Mouse (Mus musculus) kidney, postnatal 4 days (tissue): ENCODE measurements around the gene Btnl6.
A peak's percentile ranks its signal among the peaks of the same experiment; 100 is the strongest.
"Not testable (repeated sequence)": the region's sequence is repeated elsewhere in the genome, so short reads cannot be mapped to it uniquely, and the experiment has no call there.

Experiments used
- DNase-seq, 2 experiments: peaks; one replicate each; pipeline ENCODE4 v3.0.0; 2021; ENCODE audit warnings: mixed read lengths in 2 of 2

Gene Btnl6

GRCm38 (mm10) chr17:34517252-34517651 is at the start of gene Btnl6:
Gene Btnl6 (minus strand): TSS chr17:34517352.
- DNase-seq, result no peak

DNA sequence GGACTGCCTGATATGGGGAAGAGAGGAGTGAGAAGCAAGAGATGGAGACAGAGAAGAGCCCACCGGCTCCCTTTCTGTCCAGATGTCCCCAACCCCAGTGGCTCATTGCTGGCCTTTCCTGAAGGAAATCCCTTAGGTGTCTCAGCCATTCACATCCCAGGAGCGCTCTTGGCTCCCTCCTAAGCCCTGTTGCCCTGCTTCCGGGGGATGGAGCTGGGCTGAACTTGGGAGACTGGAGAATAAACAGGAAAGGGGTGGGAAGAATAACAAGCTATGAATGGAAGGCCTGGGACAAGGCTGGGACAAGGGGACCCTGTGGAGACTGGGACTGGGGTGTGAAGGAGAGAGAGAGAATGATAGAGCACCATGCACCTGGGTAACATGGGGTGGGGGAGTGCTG is 47.6 kb upstream of the Btnl6 start:
- peak; percentile 50 to 71 for DNase-seq

- DNase-seq, result peak; percentile 57 to 73
Observed at GRCm38 (mm10) chr17:34564003-34564421, 46.9 kb upstream of the Btnl6 start, which contains the start of gene Notch4. Gene Notch4 (plus strand): TSS chr17:34564268.

DNA sequence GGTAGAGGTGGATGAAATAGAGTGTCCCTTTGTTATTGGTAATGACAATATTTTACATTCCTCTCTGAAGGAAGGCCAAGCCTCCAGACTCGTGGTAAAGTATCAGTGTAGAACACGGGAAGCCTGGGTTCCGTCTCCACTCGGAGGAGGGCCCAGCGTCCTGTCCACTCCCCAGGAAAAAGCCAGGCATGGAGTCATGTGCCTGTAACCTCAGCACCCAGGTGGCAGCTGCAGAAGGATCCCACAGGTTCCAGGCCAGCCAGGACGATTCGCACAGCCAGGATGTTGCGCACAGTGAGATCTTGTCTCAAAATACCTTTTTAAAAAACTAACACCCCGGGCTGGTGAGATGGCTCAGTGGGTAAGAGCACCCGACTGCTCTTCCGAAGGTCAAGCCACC is 46.2 kb upstream of the Btnl6 start:
- no peak for DNase-seq

GRCm38 (mm10) chr17:34562595-34562994 is 45.4 kb upstream of the Btnl6 start:
- no peak for DNase-seq

DNA sequence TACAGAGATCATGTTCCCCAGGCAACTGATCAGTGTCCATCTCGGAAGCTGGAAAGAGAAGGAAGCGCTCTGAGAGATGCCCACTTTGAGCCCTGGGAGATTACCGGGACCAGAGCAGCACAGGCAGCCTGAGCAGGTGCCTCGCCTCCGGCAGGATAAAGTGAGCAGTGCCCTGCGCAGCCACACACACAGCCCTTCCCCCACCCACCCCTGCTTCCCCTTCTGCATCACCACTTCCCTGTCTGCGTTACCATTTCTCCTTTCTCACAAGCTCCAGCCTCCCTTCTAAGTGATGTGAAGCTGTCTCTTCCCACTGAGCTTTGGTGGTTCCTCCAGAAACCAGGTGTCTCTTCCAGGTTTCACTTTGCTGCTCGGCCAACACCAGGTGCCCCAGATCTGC is 44.0 kb upstream of the Btnl6 start:
- no peak for DNase-seq

DNA sequence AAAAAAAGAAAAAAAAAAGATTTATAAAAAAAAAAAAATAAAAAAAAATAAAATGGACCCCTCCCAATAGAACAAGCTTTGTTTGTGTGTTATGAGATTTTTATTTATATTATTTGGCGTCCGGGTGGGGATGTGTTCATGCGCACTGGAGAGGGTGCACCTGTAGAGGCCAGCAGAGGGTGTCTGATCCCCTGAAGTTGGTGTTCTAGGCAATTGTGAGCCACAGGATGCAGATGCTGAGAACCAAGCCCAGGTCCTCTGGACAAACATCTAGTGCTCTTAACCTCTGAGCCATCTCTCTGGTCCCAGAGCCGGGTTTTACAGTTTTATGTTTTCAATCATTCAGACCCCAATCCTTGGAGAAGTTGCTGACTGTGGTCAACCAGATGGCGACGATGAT is 43.3 kb upstream of the Btnl6 start:
- DNase-seq, result no peak

DNA sequence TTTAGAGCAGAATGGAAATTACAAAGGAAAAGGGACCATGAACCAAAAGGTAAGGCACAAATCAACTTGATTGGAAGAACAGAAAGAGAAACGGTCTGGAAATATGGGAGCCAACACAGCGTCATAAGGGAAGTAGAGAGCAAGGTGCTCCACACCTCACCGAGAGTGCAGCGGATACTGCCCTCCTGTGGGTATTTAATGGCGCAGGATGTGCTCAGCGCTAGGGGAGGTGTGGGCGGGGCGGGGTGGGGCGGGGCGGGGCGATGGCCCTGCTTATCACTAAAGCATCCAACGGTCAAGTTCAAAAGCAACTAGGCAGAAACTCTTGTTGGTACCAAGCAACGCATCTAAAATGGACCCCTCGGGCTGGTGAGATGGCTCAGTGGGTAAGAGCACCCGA is 42.7 kb upstream of the Btnl6 start:
- no peak for DNase-seq

- no peak for DNase-seq
Observed at GRCm38 (mm10) chr17:34559116-34559515, 42.0 kb upstream of the Btnl6 start.

GRCm38 (mm10) chr17:34557411-34557810 is 40.3 kb upstream of the Btnl6 start:
- no peak for DNase-seq

GRCm38 (mm10) chr17:34556406-34556805 is 39.3 kb upstream of the Btnl6 start:
- DNase-seq, result no peak

DNA sequence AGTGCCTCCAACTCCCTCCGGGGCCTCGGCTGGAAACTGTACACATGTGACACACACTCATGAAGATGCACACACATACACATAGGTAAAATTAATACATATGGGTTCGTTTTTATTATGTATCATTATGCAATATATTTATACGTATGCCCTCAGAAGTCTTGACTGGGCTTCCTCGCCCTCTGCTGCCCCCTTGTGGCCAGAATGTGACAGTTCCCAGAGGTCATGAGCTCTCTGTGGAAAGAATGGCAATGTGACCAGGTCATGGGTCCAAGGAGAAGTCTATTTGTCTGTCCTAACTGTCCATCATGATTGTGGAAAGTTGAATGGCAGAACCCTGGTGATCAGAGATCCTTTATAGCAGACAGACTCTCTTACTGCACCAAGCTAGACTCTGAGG is 38.3 kb upstream of the Btnl6 start:
- DNase-seq, result peak; percentile 91

GRCm38 (mm10) chr17:34549843-34550242 is 32.7 kb upstream of the Btnl6 start:
- DNase-seq, result no peak

DNA sequence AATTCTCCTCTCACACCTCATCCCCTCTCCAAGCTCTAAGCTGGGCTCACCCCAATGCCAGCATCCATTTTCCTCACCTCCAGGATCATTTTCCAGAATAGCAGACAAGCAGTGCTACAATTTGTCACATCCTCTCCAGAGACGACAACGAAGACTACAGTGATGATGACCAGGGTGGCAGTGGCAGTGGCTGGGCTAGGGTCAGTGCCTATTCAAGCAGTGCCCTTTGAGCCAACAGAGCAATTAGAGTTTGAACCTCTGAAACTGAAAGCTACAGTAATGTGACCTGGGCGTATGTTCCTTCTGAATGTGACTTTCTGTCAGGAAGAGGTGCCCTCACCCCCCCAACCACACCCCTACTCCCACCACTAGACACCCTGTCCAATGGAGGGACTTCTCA is 32.0 kb upstream of the Btnl6 start:
- no peak for DNase-seq

DNA sequence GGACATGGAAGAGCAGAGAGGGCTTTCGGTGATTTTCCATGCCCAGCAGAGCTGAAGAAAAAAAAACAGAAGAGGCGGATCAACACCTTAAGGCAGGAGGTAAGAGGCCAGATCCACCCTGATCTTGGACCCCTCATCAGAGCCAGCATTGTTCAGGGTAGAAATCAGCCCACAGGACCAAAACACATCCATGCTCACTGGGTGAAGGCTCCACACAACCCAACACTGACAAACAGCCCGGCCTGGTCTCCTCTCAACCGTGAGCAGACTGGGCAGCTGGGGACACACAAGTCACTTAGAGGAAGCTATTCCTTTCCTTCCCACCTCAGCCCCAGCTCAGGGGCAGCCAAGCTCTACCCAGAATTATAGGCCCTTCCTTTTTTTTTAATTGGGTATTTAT is 30.4 kb upstream of the Btnl6 start:
- no peak for DNase-seq

DNA sequence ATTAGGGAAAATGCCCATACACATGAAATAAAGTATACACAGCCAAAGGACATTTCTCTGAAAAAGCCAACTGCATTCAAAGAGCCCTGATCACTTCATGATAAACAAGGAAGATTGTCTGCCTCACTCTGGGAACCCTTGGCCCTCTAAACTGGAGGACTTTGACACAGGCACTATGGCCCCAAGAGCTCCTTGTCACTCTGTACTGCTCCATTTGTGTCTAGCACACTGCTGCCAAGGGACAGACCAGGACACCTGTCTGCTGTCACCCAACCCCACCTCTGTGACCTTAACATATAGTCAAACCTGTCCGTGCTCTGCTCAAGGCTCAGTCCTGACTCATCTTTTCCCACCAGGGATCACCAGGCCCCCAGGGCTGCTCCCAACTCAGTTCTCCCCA is 29.6 kb upstream of the Btnl6 start:
- DNase-seq, result no peak

- DNase-seq, result not testable (repeated sequence)
Observed at GRCm38 (mm10) chr17:34543567-34543966, 26.4 kb upstream of the Btnl6 start.

- DNase-seq, result no peak
Observed at GRCm38 (mm10) chr17:34532671-34533070, 15.5 kb upstream of the Btnl6 start.

DNA sequence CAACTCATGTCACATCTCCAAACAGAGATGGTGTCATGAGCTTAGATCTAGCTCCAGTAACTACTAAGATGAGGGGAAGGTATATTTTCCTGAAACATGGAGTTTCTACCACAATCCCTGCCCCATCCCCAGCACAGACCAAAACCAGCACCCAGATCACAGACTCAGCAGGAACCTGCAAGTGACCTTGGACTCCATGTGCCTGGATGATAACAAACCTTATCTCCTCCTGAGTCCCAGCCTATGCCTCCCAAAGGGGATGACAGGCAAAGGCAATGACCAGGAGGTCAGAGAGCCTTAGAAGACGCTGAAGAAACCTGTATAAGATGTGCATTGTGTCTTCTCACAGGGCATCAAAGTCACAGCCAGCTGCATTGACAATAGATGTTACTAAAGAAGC is 1.8 kb upstream of the Btnl6 start:
- DNase-seq, result no peak

GRCm38 (mm10) chr17:34518571-34518970 is 1.4 kb upstream of the Btnl6 start:
- not testable (repeated sequence) for DNase-seq

- DNase-seq, result no peak
Observed at GRCm38 (mm10) chr17:34517795-34518194, 643 bp upstream of the Btnl6 start.

DNA sequence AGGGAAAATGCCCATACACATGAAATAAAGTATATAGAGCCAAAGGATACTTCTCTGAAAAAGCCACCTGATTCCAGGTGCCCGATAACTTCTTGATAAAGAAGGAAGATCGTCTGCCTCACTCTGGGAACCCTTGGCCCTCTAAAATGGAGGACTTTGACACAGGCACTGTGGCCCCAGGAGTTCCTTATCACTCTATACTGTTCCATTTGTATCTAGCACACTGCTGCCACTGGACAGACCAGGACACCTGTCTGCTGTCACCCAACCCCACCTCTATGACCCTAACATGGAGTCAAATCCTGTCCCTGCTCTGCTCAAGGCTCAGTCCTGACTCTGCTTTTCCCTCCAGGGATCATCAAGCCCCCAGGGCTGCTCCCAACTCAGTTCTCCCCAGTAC is 638 bp downstream of the Btnl6 start:
- DNase-seq, result no peak

DNA sequence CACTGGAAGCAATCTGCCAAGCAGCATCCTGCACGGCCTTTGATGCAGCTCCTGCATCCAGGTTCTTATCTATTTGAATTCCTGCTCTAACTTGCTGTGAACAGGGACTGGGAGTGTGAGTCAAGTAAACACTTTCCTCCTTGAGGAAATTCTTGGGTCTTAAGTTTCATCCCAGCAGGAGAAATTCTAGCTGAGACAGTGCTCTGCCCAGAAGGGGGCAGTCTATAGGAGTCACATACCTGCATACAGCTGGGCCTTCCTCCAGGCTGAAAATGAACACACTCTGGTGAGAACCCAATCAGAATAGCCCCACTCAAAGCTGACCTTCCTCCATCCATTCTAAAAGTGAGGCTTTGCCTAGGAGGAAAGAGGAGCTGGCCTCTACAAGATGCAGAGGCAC is 5.4 kb downstream of the Btnl6 start:
- peak in 1 of 2 experiments; percentile 20 for DNase-seq

GRCm38 (mm10) chr17:34507591-34507990 is 9.6 kb downstream of the Btnl6 start:
- DNase-seq, result no peak

DNA sequence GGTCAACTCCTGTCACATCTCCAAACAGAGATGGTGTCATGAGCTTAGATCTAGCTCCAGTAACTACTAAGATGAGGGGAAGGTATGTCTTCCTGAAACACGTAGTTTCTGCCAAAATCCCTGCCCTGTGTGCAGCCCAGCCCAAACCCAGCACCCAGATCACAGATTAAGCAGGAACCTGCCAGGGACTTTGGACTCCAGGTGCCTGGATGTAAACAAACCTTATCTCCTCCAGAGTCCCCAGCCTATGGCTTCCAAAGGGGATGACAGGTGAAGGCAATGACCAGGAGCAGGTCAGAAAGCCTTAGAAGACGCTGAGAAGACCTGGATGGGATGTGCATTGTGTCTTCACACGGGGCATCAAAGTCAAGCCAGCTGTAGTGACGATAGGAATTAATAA is 19.4 kb downstream of the Btnl6 start:
- not testable (repeated sequence) for DNase-seq

- not testable (repeated sequence) for DNase-seq
Observed at GRCm38 (mm10) chr17:34497319-34497718, 19.8 kb downstream of the Btnl6 start.
